Mouse (Mus musculus): ENCODE results near the gene Scgb1b30.

DNA sequence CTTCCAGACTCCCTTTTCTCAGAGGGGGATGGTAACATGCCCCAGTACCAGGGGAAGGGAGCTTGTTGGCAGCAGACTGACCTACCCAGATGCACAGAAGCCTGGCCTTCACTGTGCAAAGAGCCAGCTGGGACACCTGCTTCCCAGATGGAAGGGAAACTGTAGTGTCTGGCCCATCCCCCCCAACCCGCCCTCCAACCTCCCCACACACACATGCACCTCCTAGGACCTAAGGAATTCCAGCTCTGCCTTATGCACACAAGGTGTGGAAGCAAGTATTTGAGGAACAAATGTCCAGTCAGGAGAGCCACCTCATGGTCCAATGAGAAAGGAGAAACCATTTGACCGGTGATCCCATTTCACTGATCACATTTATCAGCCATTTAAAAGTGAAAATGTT lies 39.1 kb downstream of the Scgb1b30 start:
- TF ChIP-seq POLR2A (IDR thresholded peaks at IDR 0.05; ENCODE audit: borderline replicate concordance, control insufficient read depth, low read depth, low read length) (no peak), CTCF (IDR thresholded peaks at IDR 0.05; ENCODE audit: control insufficient read depth, insufficient read depth, low read length) (no peak)

Data from bone marrow, adult 2 months (tissue).